Comparison of ENCODE assay signal across 19 mouse cellular contexts in genomic region chr11:68451747-68452405, GRCm38 (mm10). TPM values are rescaled to one million over a fixed set of nuclear protein-coding genes. Genes with fewer than 3 reads are reported as not detected.
DNase-seq lines count a peak whose midpoint lies in the region; ATAC-seq lines count a peak whose summit lies in the region.
"Had no signal": no experiment of that assay in that cellular context is flagged by ENCODE, and none has a peak within 500 bp of the region (broad histone marks: within the 10 kb centered on the region; RNA-seq: fewer than 3 reads in every experiment).

No protein-coding gene starts in this region.

- 73% methylated on average over 5 of the region's 5 CpGs for WGBS in macrophage (ENCODE audit: missing documents)

- H3K4me3 ChIP-seq in macrophage (ENCODE audit: inconsistent target), result no peak overlapping the region
- H3K4me3 ChIP-seq: embryonic facial prominence, embryonic 15.5 days; erythroblast, embryonic 14.5 days; forebrain, embryonic 10.5 days; forebrain, embryonic 15.5 days; hindbrain, embryonic 12.5 days had no signal

- peak; percentile 59 for DNase-seq in CD4-positive, CD25-positive, alpha-beta regulatory T cell, adult 2 months (ENCODE audit: low read depth, low spot score)
- DNase-seq in T-cell, adult 2 months (ENCODE audit: low spot score), result peak; percentile 29
- DNase-seq in retina, embryonic 14.5 days (ENCODE audit: low spot score), result peak; percentile 20
- no peak for DNase-seq in cerebellum, adult 11-12 months
- no peak for DNase-seq in left cerebral cortex, postnatal 4 days
- DNase-seq in layer of hippocampus, adult 18-20 months (ENCODE audit: low spot score in 2 of 2), result no peak
- DNase-seq: adrenal gland, postnatal 10 days; cerebellum, adult 2 months; cerebellum, postnatal 10 days; gastrocnemius, postnatal 10 days had no signal

- H3K79me2 ChIP-seq in macrophage (ENCODE audit: inconsistent target), result peaks cover 100% of the 10 kb centered on the region

- intact Hi-C loops in left cerebral cortex, postnatal 4 days (cut with DNase I), result no loop called here

- peak overlapping the region; percentile 63 for H3K27ac ChIP-seq in macrophage
- H3K27ac ChIP-seq: embryonic facial prominence, embryonic 15.5 days; forebrain, embryonic 10.5 days; forebrain, embryonic 15.5 days; hindbrain, embryonic 12.5 days had no signal

- peaks cover 17% of the 10 kb centered on the region; the same call in 1 of the 2 replicates for H3K36me3 ChIP-seq in macrophage (ENCODE audit: inconsistent target)
- H3K36me3 ChIP-seq: embryonic facial prominence, embryonic 15.5 days; forebrain, embryonic 10.5 days; forebrain, embryonic 15.5 days; G1E; hindbrain, embryonic 12.5 days had no signal

- no peak for ATAC-seq in CD4-positive, CD25-positive, alpha-beta regulatory T cell, adult 4 months
- ATAC-seq: forebrain, embryonic 15.5 days had no signal

RNA-seq across cellular contexts. Expression of gene Pik3r5, which starts 20.0 kb away (rescaled TPM):
- polyA plus RNA-seq in CD4-positive, CD25-positive, alpha-beta regulatory T cell, adult 4 months (2017; shearing (Covaris generic)), result 10 to 100 TPM; 17.9 to 26.3 TPM
- 1,000 to 10,000 TPM in 12 of 26 experiments, 100 to 1,000 TPM in 14; 297 to 1,526 (median 884) TPM for total RNA-seq in macrophage (2018; cell fraction: chromatin; rRNA removed)
- total RNA-seq in macrophage (2018; cell fraction: cytosol; rRNA removed), result 100 to 1,000 TPM; 121 to 414 (median 184) TPM
- total RNA-seq in macrophage (2018; cell fraction: nucleus; rRNA removed), result 1,000 to 10,000 TPM in 4 of 26 experiments, 100 to 1,000 TPM in 22; 237 to 1,268 (median 592) TPM
- polyA plus RNA-seq in macrophage (2018), result 65.4 to 120 TPM (median 103 TPM) in 3 replicates
- total RNA-seq in left cerebral cortex, postnatal 4 days (2021), result under 1 TPM; 0.56 to 0.97 TPM
- 1 to 10 TPM; 2.4 to 2.8 TPM for total RNA-seq in layer of hippocampus, adult 18-20 months (2021)

RNA-seq across cellular contexts. Expression of gene Pik3r6, which starts 50.9 kb away (rescaled TPM):
- not detected for polyA plus RNA-seq in CD4-positive, CD25-positive, alpha-beta regulatory T cell, adult 4 months (2017; shearing (Covaris generic))
- 100 to 1,000 TPM in 15 of 26 experiments, 10 to 100 TPM in 11; 40.3 to 163 (median 108) TPM for total RNA-seq in macrophage (2018; cell fraction: chromatin; rRNA removed)
- total RNA-seq in macrophage (2018; cell fraction: cytosol; rRNA removed), result 10 to 100 TPM in 19 of 26 experiments, 1 to 10 TPM in 7; 6.1 to 19.6 (median 11.9) TPM
- total RNA-seq in macrophage (2018; cell fraction: nucleus; rRNA removed), result 100 to 1,000 TPM in 1 of 26 experiments, 10 to 100 TPM in 25; 23.2 to 107 (median 61.3) TPM
- polyA plus RNA-seq in macrophage (2018), result 6.7 to 17.9 TPM (median 11.0 TPM) in 3 replicates
- 1 to 10 TPM; 1.9 to 2.6 TPM for total RNA-seq in left cerebral cortex, postnatal 4 days (2021)
- total RNA-seq in layer of hippocampus, adult 18-20 months (2021), result 1 to 10 TPM; 1.5 to 1.8 TPM

RNA-seq across cellular contexts. Expression of gene Ntn1, which starts 51.3 kb away (rescaled TPM):
- polyA plus RNA-seq in CD4-positive, CD25-positive, alpha-beta regulatory T cell, adult 4 months (2017; shearing (Covaris generic)), result under 1 TPM; 0.63 to 0.90 TPM
- total RNA-seq in macrophage (2018; cell fraction: chromatin; rRNA removed), result 10 to 100 TPM in 8 of 26 experiments, 1 to 10 TPM in 18; 4.9 to 16.7 (median 8.2) TPM
- 1 to 10 TPM; 1.6 to 3.6 (median 2.3) TPM for total RNA-seq in macrophage (2018; cell fraction: cytosol; rRNA removed)
- total RNA-seq in macrophage (2018; cell fraction: nucleus; rRNA removed), result 10 to 100 TPM in 1 of 26 experiments, 1 to 10 TPM in 25; 4.2 to 10.9 (median 6.1) TPM
- polyA plus RNA-seq in macrophage (2018), result 1.2 to 1.6 TPM (median 1.5 TPM) in 3 replicates
- 10 to 100 TPM; 10.6 to 14.7 TPM for total RNA-seq in left cerebral cortex, postnatal 4 days (2021)
- total RNA-seq in layer of hippocampus, adult 18-20 months (2021), result 1 to 10 TPM; 5.7 to 6.9 TPM
- total RNA-seq: common myeloid progenitor, adult 5-6 weeks had no signal
- polyA plus RNA-seq: erythroblast, embryonic 14.5 days; G1E had no signal

Comparison
In these comparisons a context has a peak if more than half of its experiments do, and no peak if none do; other contexts are left out.
1. DNase-seq: peak in CD4-positive, CD25-positive, alpha-beta regulatory T cell, adult 2 months (single experiment), T-cell, adult 2 months (single experiment) and retina, embryonic 14.5 days (single experiment); none in cerebellum, adult 11-12 months (single experiment), left cerebral cortex, postnatal 4 days (single experiment) and layer of hippocampus, adult 18-20 months (0 of 2).